Mouse (Mus musculus) MEL (cell line): ENCODE data around the gene Dhh. TPM values are rescaled to one million over a fixed set of nuclear protein-coding genes. Genes with fewer than 3 reads are reported as not detected.

Experiments used
- DNase-seq: peaks from one replicate; pipeline ENCODE4 v3.0.0; 2011; ENCODE audit warnings: low read depth, low spot score
- H3K27ac ChIP-seq: 2 replicates; pipeline ENCODE4 v1.5.1; 2012; ENCODE audit warnings: low read depth, mild to moderate bottlenecking, control low read depth, low read length, moderate library complexity; ENCODE audit not compliant: control insufficient read depth
- H3K27me3 ChIP-seq, 2 experiments: fragments of 150-350 bp in 1 of 2; sonication (generic) in 1 of 2; 2 replicates each; pipeline ENCODE4 v1.6.1; 2012; ENCODE audit warnings: low read length in 2 of 2, mild to moderate bottlenecking in 2 of 2, improper control_type of control experiment in 1 of 2, moderate library complexity in 1 of 2; ENCODE audit not compliant: insufficient read depth in 2 of 2, control insufficient read depth in 1 of 2
- H3K36me3 ChIP-seq, 2 experiments: 2 replicates each; pipeline ENCODE4 v1.6.1; 2012 to 2014; ENCODE audit warnings: low read length in 2 of 2, improper control_type of control experiment in 1 of 2, inconsistent platforms in 1 of 2, mild to moderate bottlenecking in 1 of 2; ENCODE audit not compliant: insufficient read depth in 2 of 2, control insufficient read depth in 1 of 2
- H3K4me1 ChIP-seq, 2 experiments: fragments of 150-350 bp in 1 of 2; sonication (generic) in 1 of 2; 2 replicates each; pipeline ENCODE4 v1.6.1; 2012; ENCODE audit warnings: low read length in 2 of 2, improper control_type of control experiment in 1 of 2, mild to moderate bottlenecking in 1 of 2; ENCODE audit not compliant: insufficient read depth in 2 of 2, control insufficient read depth in 1 of 2
- H3K4me3 ChIP-seq, 2 experiments: fragments of 150-350 bp in 1 of 2; sonication (generic) in 1 of 2; 2 replicates each; pipeline ENCODE4 v1.5.1; 2012; ENCODE audit warnings: low read depth in 2 of 2, low read length in 2 of 2, mild to moderate bottlenecking in 2 of 2, moderate library complexity in 2 of 2, control low read depth in 1 of 2, improper control_type of control experiment in 1 of 2; ENCODE audit not compliant: control insufficient read depth in 1 of 2, insufficient read depth in 1 of 2
- H3K79me2 ChIP-seq: 2 replicates; pipeline ENCODE4 v1.6.1; 2012; ENCODE audit warnings: mild to moderate bottlenecking, low read length, moderate library complexity; ENCODE audit not compliant: control insufficient read depth, poor library complexity, insufficient read depth
- H3K9ac ChIP-seq: 2 replicates; pipeline ENCODE4 v1.6.1; 2012; ENCODE audit warnings: low read depth, mild to moderate bottlenecking, control low read depth, low read length, moderate library complexity; ENCODE audit not compliant: control insufficient read depth, poor library complexity, severe bottlenecking
- H3K9me3 ChIP-seq: fragments of 150-350 bp; sonication (generic); replicated peaks from 2 replicates; pipeline ENCODE4 v1.6.1; 2012; ENCODE audit warnings: mild to moderate bottlenecking, low read length, improper control_type of control experiment, moderate library complexity; ENCODE audit not compliant: insufficient read depth
- BHLHE40 ChIP-seq: IDR thresholded peaks from 2 replicates; pipeline ENCODE4 v1.6.1; 2012; ENCODE audit warnings: low read depth, mild to moderate bottlenecking, inconsistent platforms, low read length, improper control_type of control experiment, borderline replicate concordance
- CHD2 ChIP-seq: IDR thresholded peaks from 2 replicates; pipeline ENCODE4 v1.6.1; 2011; ENCODE audit warnings: low read length, improper control_type of control experiment
- CTCF ChIP-seq, 3 experiments: IDR thresholded peaks in 2 of 3; conservative IDR thresholded peaks in 1 of 3; 2 replicates each; pipeline ENCODE4 v1.5.1; 2011 to 2012; ENCODE audit warnings: low read length in 3 of 3, low read depth in 2 of 3, mild to moderate bottlenecking in 2 of 3, improper control_type of control experiment in 1 of 3, inconsistent platforms in 1 of 3, mixed read lengths in 1 of 3, moderate library complexity in 1 of 3; ENCODE audit not compliant: control insufficient read depth in 1 of 3, insufficient read depth in 1 of 3, poor library complexity in 1 of 3, severe bottlenecking in 1 of 3
- EP300 ChIP-seq, 2 experiments: IDR thresholded peaks; 2 replicates each; pipeline ENCODE4 v1.6.1; 2011; ENCODE audit warnings: improper control_type of control experiment in 2 of 2, low read length in 2 of 2, low read depth in 1 of 2, mild to moderate bottlenecking in 1 of 2
- ETS1 ChIP-seq: IDR thresholded peaks from 2 replicates; pipeline ENCODE4 v1.6.1; 2012; ENCODE audit warnings: low read depth, mild to moderate bottlenecking, inconsistent platforms, low read length, improper control_type of control experiment, moderate library complexity
- GABPA ChIP-seq: IDR thresholded peaks from 2 replicates; pipeline ENCODE4 v1.6.1; 2012; ENCODE audit warnings: low read depth, mild to moderate bottlenecking, inconsistent platforms, low read length, improper control_type of control experiment, moderate library complexity
- GATA1 ChIP-seq: IDR thresholded peaks from 2 replicates; pipeline ENCODE4 v1.6.1; 2011; ENCODE audit warnings: low read depth, low read length, improper control_type of control experiment
- HCFC1 ChIP-seq: IDR thresholded peaks from 2 replicates; pipeline ENCODE4 v1.6.1; 2012; ENCODE audit warnings: low read depth, mild to moderate bottlenecking, inconsistent platforms, low read length, improper control_type of control experiment, moderate library complexity
- KAT2A ChIP-seq: conservative IDR thresholded peaks from 2 replicates; pipeline ENCODE4 v1.6.1; 2012; ENCODE audit warnings: low read depth, low read length, improper control_type of control experiment, inconsistent platforms
- MAFK ChIP-seq: IDR thresholded peaks from 2 replicates; pipeline ENCODE4 v1.6.1; 2011; ENCODE audit warnings: low read depth, mild to moderate bottlenecking, low read length, improper control_type of control experiment, borderline replicate concordance
- MAX ChIP-seq: IDR thresholded peaks from 2 replicates; pipeline ENCODE4 v1.6.1; 2011; ENCODE audit warnings: low read length, improper control_type of control experiment
- MAZ ChIP-seq: IDR thresholded peaks from 2 replicates; pipeline ENCODE4 v1.6.1; 2012; ENCODE audit warnings: low read depth, mild to moderate bottlenecking, inconsistent platforms, low read length, improper control_type of control experiment
- MXI1 ChIP-seq: IDR thresholded peaks from 2 replicates; pipeline ENCODE4 v1.6.1; 2011; ENCODE audit warnings: mild to moderate bottlenecking, low read depth, low read length, improper control_type of control experiment
- MYB ChIP-seq: IDR thresholded peaks from 2 replicates; pipeline ENCODE4 v1.6.1; 2011; ENCODE audit warnings: mild to moderate bottlenecking, low read depth, low read length, improper control_type of control experiment
- MYC ChIP-seq: IDR thresholded peaks from 2 replicates; pipeline ENCODE4 v1.6.1; 2011; ENCODE audit warnings: low read depth, mild to moderate bottlenecking, low read length, improper control_type of control experiment, moderate library complexity
- NRF1 ChIP-seq: IDR thresholded peaks from 2 replicates; pipeline ENCODE4 v1.6.1; 2014; ENCODE audit warnings: low read depth, mild to moderate bottlenecking, inconsistent platforms, low read length, improper control_type of control experiment, moderate library complexity; ENCODE audit not compliant: poor library complexity, insufficient read depth, severe bottlenecking
- POLR2A ChIP-seq, 2 experiments: IDR thresholded peaks; 2 replicates each; pipeline ENCODE4 v1.6.1; 2011 to 2012; ENCODE audit warnings: low read length in 2 of 2, mild to moderate bottlenecking in 2 of 2, control low read depth in 1 of 2, improper control_type of control experiment in 1 of 2, low read depth in 1 of 2, moderate library complexity in 1 of 2; ENCODE audit not compliant: control insufficient read depth in 1 of 2, insufficient read depth in 1 of 2, poor library complexity in 1 of 2
- POLR2AphosphoS5 ChIP-seq: IDR thresholded peaks from 2 replicates; pipeline ENCODE4 v1.6.1; 2012; ENCODE audit warnings: low read depth, borderline replicate concordance, mild to moderate bottlenecking, inconsistent platforms, low read length, moderate library complexity, mixed read lengths
- SIN3A ChIP-seq: IDR thresholded peaks from 2 replicates; pipeline ENCODE4 v1.6.1; 2012; ENCODE audit warnings: low read length, improper control_type of control experiment, inconsistent platforms
- SMC3 ChIP-seq: IDR thresholded peaks from 2 replicates; pipeline ENCODE4 v1.6.1; 2011; ENCODE audit warnings: low read depth, low read length, improper control_type of control experiment
- TAL1 ChIP-seq: IDR thresholded peaks from 2 replicates; pipeline ENCODE4 v1.6.1; 2012; ENCODE audit warnings: mild to moderate bottlenecking, inconsistent platforms, low read length, moderate library complexity, mixed read lengths
- TBP ChIP-seq: IDR thresholded peaks from 2 replicates; pipeline ENCODE4 v1.8.0; 2011; ENCODE audit warnings: low read depth, low read length, improper control_type of control experiment
- UBTF ChIP-seq: IDR thresholded peaks from 2 replicates; pipeline ENCODE4 v1.6.1; 2012; ENCODE audit warnings: low read depth, mild to moderate bottlenecking, inconsistent platforms, low read length, improper control_type of control experiment, moderate library complexity, borderline replicate concordance; ENCODE audit not compliant: insufficient read depth
- USF1 ChIP-seq: IDR thresholded peaks from 2 replicates; pipeline ENCODE4 v1.6.1; 2014; ENCODE audit warnings: low read depth, mild to moderate bottlenecking, inconsistent platforms, low read length, improper control_type of control experiment, moderate library complexity
- ZC3H11A ChIP-seq: IDR thresholded peaks from 2 replicates; pipeline ENCODE4 v1.6.1; 2012; ENCODE audit warnings: low read depth, mild to moderate bottlenecking, inconsistent platforms, low read length, improper control_type of control experiment
- ZMIZ1 ChIP-seq: IDR thresholded peaks from 2 replicates; pipeline ENCODE4 v1.6.1; 2012; ENCODE audit warnings: low read depth, mild to moderate bottlenecking, inconsistent platforms, low read length, improper control_type of control experiment, moderate library complexity
- ZNF384 ChIP-seq: IDR thresholded peaks from 2 replicates; pipeline ENCODE4 v1.6.1; 2012; ENCODE audit warnings: low read depth, mild to moderate bottlenecking, inconsistent platforms, low read length, improper control_type of control experiment
- polyA plus RNA-seq, 2 experiments: library from polyadenylated mRNA; stranded (reverse) in 1 of 2; unstranded in 1 of 2; fragments of >175 nt in 1 of 2; fragments of >200 nt in 1 of 2; gene quantifications; 2 replicates each; pipeline versions ENCODE4 v1.2.1 to v1.2.4; 2012; ENCODE audit warnings: low replicate concordance in 2 of 2, low read depth in 1 of 2; ENCODE audit not compliant: insufficient read length in 2 of 2, insufficient read depth in 1 of 2, missing spikeins in 1 of 2
- total RNA-seq: library from RNA; depleted of rRNA; stranded (reverse); fragments of 300-350 nt; gene quantifications from 2 replicates; pipeline ENCODE4 v1.2.3, GENCODE M21; 2012

The Dhh gene
- total and polyA plus RNA-seq, 3 experiments, result 0.12 TPM; not detected in 2

DNA sequence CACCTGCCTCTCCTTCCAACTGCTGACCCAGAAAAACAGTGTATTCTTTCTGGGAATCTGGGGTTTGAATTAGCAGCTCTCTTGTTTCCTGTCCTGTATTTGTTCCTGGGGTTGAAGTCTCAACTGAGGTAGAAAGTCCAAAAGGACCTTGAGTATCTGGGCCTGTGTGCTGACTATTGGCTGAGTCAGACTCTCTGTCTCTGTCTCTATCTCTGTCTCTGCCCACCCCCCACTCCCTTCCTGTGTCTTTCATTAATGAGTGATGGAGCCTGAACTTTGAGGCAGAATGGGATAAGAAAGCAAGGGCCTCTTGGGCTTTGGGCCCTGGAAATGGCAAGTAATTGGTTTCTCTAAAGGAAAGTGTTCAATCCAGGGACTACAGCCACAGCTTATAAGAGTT is 14.7 kb downstream of the Dhh start (continued):
- TF ChIP-seq POLR2A (IDR thresholded peaks at IDR 0.05; ENCODE audit: control insufficient read depth in 1 of 2, insufficient read depth in 1 of 2, low read depth in 1 of 2, low read length in 2 of 2, poor library complexity in 1 of 2) (no peak), MAFK (no peak), UBTF (no peak)

DNA sequence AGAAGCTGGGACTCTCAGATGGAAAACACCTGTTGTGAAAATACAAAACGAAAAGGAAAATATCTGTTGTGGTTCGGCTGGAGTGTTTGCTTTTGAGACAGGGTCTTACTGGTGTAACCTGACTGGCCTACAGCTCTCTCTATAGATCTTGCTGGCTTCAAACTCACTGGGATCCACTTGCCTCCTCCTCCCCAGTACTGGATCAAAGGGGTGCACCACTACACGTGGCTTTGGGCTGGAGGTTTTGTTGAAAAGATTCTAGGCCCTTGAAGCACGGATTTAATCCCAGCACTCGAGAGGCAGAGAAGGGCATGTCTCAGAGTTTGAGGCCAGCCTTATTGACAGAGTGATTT is 16.7 kb downstream of the Dhh start:
- no peak for TF ChIP-seq KAT2A
- TF ChIP-seq MYC, result peak; percentile 24
- peak overlapping the region; percentile 63 for H3K27ac ChIP-seq
- peak overlapping the region; percentile 54 to 75 for H3K4me3 ChIP-seq
- no peak for DNase-seq
- H3K79me2 ChIP-seq, result no peaks in the 10 kb centered on the region; the same call in 1 of the 2 replicates
- peaks cover 5 to 16% of the 10 kb centered on the region in 2 experiments for H3K4me1 ChIP-seq
- H3K9me3 ChIP-seq, result no peaks in the 10 kb centered on the region
- H3K27me3 ChIP-seq, result no peaks in the 10 kb centered on the region
- peaks cover 0 to 9% of the 10 kb centered on the region in 2 experiments; a peak in 2 of 4 replicates for H3K36me3 ChIP-seq
- peak overlapping the region; percentile 78 for H3K9ac ChIP-seq

DNA sequence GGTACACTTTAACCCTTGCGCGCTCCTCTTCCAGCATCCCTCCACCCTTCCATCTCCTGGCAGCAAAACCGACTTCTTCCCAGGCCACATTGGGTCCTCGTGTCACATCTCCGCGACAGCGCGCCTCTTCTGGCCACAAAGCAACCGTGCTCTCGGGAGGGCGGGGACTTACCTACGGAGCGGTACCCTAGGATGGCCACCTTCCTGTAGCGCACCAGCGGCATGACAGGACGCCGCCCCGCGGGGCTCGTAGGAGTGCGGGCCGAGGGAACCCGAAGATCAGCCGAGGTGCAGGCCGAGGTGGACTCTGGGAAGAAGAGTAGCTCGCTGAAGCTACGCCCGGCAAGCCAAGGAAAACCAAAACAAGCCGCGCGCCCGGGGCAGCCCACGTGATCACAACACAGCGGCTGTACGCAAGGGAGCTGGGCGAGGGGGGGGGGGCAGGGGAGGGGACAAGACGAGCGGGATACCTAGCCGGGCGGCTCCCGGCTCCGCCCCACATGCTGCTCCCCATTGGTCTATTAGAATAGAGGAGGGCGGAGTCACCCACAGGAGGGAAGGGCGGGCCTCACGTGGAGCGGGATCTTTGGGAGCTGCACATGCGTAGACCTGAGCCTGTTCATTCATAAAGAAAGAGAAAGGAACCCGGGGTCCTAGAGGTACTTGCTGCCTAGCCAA is 17.2 kb downstream of the Dhh start:
- peaks cover 5 to 16% of the 10 kb centered on the region in 2 experiments for H3K4me1 ChIP-seq
- H3K9ac ChIP-seq, result peak overlapping the region; percentile 78
- H3K79me2 ChIP-seq, result no peaks in the 10 kb centered on the region; the same call in 1 of the 2 replicates
- H3K9me3 ChIP-seq, result no peaks in the 10 kb centered on the region
- H3K36me3 ChIP-seq, result peaks cover 0 to 9% of the 10 kb centered on the region in 2 experiments; a peak in 2 of 4 replicates
- peak overlapping the region; percentile 71 to 87 for H3K4me3 ChIP-seq
- DNase-seq, result peak; percentile 100
- H3K27ac ChIP-seq, result peak overlapping the region; percentile 63
- H3K27me3 ChIP-seq, result no peaks in the 10 kb centered on the region
- peak; percentile 68; the same call in 1 of the 2 replicates for TF ChIP-seq BHLHE40
- peak; percentile 76 for TF ChIP-seq ZMIZ1
- peak; percentile 97 for TF ChIP-seq USF1
- no peak for TF ChIP-seq ZNF384
- TF ChIP-seq MAX, result peak; percentile 83
- no peak for TF ChIP-seq GABPA
- TF ChIP-seq MAZ, result peak; percentile 97
- no peak for TF ChIP-seq POLR2AphosphoS5
- peak; percentile 85 for TF ChIP-seq TBP
- TF ChIP-seq MYB, result no peak
- no peak for TF ChIP-seq SMC3
- peak; percentile 92 for TF ChIP-seq MYC
- peak; percentile 76 for TF ChIP-seq HCFC1
- TF ChIP-seq CHD2, result no peak
- no peak for TF ChIP-seq MAFK
- TF ChIP-seq SIN3A, result peak; percentile 98
- peak; percentile 88 for TF ChIP-seq NRF1
- TF ChIP-seq ZC3H11A, result 0 out of 2 replicates have a peak, but pooled peaks have one; percentile 2
- peak in 2 of 3 experiments; percentile 20 to 33; a peak in 5 of 6 replicates for TF ChIP-seq CTCF (IDR thresholded peaks at IDR 0.05 in 2 of 3, conservative IDR thresholded peaks at IDR 0.05 in 1 of 3; ENCODE audit: control insufficient read depth in 1 of 3, insufficient read depth in 1 of 3, low read depth in 2 of 3, low read length in 3 of 3, poor library complexity in 1 of 3, severe bottlenecking in 1 of 3)
- peak in 1 of 2 experiments; percentile 35; a peak in 1 of 4 replicates for TF ChIP-seq EP300 (IDR thresholded peaks at IDR 0.05; ENCODE audit: low read depth in 1 of 2, low read length in 2 of 2)
- no peak for TF ChIP-seq GATA1
- peak; percentile 96 for TF ChIP-seq MXI1
- peak; percentile 58; the same call in 1 of the 2 replicates for TF ChIP-seq KAT2A
- TF ChIP-seq UBTF, result 0 out of 2 replicates have a peak, but pooled peaks have one; percentile 71
- TF ChIP-seq TAL1, result no peak
- peak; percentile 44 for TF ChIP-seq ETS1
